Mouse (Mus musculus) skeletal muscle tissue, adult 2 months (tissue): ENCODE measurements around the gene Lpin1.
A peak's percentile ranks its signal among the peaks of the same experiment; 100 is the strongest.

Experiments
- DNase-seq: peaks from one replicate; pipeline ENCODE4 v3.0.0-alpha.2; 2012; ENCODE audit warnings: low read depth, low spot score

Lpin1 gene

DNA sequence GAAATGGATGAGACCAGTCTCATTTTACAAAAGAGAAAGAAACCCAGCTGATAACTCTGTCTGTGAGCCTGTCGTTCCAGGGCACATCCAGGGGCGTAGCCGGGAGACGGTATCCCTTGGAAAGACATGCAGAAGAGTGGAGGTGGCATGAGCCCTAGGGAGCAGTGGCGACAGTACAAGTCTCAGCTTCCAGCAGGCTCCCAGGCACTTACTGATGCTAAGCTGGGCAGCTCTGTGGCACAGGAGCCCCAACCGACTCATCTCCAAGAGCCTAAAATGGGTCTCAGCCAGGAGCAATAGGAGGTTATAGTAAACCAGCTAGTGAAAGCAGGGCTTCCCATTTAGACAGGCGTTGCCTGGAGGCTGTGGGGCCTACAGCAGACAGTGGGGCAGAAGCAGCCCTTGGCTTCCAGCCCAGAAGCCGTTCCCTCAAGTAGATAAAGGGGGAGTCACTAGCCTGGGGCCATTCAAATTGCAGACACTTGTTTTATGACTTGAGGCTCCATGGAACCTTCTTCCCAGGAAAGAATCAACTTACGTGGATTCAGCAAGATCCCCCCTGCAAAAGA lies 33.0 kb downstream of the Lpin1 start:
- no peak for DNase-seq

DNA sequence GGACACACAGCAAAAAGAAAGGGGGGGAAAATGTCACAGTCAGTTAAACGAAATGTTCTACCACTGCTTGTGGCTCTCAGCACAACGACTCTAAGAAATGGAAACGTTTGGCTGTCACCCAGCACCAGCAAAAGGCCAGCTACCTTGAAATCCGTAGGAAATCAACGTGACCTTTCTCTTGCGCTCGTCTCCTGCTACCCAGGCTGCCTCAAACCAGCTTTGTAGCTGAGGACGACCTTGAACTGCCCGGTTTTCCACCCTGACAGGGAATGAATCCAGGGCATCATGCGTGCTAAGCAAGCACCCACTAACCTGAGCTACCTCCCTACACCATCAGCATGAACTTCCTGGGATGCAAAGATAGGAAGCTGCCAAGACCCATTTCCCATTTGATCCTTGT lies 39.5 kb downstream of the Lpin1 start:
- no peak for DNase-seq

DNA sequence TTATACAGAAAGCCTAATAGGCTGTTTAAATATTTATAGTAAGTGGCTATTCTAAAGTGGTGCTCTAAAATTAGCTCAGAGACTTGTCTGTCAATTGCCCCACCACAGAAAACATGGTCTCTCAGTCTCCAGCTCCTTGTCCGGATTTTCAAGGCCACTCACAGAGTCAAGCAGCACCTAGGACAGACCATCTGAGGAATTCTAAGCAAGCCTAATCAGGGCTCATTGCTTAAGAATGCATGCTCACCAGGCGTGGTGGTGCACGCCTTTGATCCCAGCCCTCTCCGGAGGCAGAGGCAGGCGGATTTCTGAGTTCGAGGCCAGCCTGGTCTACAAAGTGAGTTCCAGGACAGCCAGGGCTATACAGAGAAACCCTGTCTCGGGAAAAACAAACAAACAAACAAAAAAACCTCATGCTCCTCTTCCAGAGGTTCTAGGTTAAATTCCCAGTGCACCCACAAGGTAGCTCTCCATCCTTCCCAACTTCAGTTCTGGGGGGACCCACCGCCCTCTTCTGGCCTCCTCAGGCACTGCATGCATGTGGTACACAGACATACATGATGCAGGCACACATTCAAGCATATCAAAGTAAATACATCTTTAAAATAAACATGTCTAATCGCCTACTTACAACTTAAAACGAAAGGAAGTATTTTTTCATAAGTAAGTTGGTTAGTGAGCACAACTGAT lies 40.2 kb downstream of the Lpin1 start:
- no peak for DNase-seq

GRCm38 (mm10) chr12:16568936-16569650 lies 41.7 kb downstream of the Lpin1 start:
- no peak for DNase-seq

DNA sequence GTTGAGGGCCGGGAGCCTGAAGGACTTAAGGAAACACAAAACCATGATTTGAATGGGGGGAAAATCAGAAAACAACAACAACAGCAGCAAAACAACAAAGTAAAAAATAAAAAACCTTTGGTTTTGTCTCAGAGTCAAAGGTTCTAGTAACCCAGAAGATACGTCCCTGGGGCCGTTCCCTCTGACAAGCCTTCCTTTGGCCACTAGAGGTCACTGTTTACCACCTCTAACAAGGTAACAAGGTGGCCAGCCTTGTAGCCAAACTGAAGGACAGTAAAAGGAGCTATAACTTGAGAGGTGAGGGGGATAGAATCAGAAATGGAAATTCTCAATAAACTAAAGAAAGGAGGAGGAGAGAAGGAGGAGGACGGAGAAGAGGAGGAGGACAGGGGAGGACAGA lies 42.3 kb downstream of the Lpin1 start:
- peak; percentile 71 for DNase-seq

- no peak for DNase-seq
Measured at GRCm38 (mm10) chr12:16568090-16568489, 42.7 kb downstream of the Lpin1 start.

GRCm38 (mm10) chr12:16563427-16563826 lies 47.3 kb downstream of the Lpin1 start:
- DNase-seq = no peak

GRCm38 (mm10) chr12:16562647-16563046 lies 48.1 kb downstream of the Lpin1 start:
- DNase-seq = peak; percentile 84

GRCm38 (mm10) chr12:16562181-16562580 lies 48.6 kb downstream of the Lpin1 start:
- no peak for DNase-seq

- no peak for DNase-seq
Measured at GRCm38 (mm10) chr12:16557271-16557670, 53.5 kb downstream of the Lpin1 start.

GRCm38 (mm10) chr12:16554171-16554570 lies 56.6 kb downstream of the Lpin1 start:
- no peak for DNase-seq

DNA sequence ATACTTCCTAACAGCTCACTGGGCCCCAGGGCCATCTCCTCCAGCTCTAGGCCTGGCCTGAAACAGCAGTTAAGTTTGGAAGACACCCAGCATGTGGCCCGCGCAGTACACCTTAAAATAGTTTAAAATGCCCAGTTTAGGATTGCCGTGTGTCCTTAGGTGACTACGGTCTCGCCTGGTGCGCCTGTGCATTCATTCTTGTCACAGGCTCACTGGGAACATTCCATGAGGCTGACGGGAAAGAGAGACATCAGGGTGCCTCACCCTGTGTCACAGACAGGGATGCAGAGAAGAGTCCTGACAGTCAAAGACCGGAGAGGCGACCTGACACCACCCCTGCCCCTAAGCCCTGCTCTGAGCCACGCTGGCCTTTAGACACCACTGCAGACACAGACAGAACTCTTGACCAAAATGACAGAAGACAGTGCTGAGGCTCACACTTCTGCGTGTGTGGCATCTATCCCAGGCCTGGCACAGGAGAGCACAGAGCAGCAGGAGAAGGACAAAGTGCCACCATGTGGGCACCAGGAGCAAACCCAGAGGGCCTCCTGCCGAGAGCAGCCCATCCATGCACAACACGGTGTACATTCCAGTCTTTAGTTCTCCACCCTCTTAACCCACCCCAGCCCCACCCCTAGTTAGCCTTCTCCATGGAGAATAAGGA lies 58.5 kb downstream of the Lpin1 start:
- DNase-seq = peak; percentile 58

DNA sequence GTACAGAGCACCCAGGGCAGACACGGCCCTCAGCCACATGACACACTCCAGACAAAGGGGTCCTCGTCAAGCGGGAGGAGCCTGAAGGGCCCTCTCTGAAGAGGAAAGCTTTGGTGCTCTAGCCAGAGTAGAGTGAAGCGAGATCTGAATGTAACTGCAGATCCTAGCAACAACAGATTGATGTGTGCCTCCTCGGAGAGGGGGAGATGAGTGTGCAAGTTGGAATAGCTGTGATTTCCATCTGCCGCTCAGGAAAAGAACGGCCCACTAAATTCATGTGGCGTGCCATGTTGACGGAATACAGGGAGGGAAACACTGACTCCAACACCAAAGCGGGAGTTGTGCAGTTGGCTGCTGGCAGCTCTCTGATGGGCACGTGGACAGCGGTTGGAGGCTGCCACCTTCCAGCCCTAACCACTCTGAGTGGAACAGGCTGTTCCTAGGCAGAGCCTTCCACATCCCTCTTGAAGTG lies 59.7 kb downstream of the Lpin1 start:
- DNase-seq = peak; percentile 41

- no peak for DNase-seq
Measured at GRCm38 (mm10) chr12:16548824-16549375, 61.9 kb downstream of the Lpin1 start.

GRCm38 (mm10) chr12:16541606-16542005 lies 69.2 kb downstream of the Lpin1 start:
- DNase-seq = no peak

- DNase-seq = no peak
Measured at GRCm38 (mm10) chr12:16540712-16541111, 70.1 kb downstream of the Lpin1 start.

DNA sequence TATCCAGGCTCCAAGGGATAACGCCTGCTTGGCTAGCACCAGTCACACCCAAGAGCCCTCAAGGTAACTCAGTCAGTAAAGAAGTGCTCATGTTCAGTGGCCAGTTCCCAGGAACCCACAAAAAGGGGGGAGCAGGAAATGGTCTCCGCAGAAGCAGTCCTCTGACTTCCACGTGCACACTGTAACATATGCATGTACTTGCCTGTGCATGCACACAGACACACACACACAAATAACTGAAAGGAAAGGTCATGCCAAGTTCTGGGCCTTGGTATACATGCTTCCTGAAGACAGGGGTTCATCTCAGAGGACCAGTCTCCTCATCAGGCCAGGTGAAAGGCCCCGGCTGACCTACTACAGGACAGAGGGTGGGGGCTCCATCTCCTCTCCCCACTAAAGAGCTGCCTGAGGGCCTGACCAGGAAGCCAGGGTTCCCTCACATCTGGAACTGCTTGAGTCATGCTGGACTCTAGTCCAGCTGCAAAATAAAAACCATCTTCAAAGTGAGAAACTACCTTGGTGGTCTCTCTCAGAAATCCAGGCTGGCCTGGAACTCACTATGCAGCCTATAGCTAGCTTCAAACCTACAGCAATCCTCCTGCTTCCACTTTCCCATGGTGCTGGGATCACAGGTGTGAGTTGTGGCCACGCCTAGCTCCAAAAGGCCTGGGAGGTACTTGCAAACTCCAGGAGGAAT lies 70.7 kb downstream of the Lpin1 start:
- DNase-seq = no peak

DNA sequence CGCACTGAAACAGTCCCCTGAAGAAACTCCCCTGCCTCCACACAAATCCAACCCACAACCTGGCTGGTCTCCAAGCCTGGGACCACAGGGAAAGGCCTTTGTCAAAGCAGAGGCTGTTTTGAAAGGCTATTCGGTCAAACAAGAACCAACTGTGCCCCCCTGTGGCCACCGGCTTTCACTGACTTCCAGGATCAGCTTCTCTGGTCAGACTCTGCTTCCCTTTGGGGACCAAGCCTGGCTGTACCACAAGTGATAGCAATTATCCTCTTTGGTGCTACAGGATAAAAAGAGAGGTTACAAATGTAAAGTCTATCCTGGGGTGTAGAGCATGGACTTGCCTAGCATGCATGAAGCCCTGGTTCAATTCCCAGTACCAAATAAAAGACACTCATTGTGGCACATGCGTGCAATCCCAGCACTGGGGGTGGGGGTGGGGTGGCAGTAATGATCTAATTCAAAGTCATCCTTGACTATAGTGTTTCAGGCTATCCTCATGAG lies 77.4 kb downstream of the Lpin1 start:
- peak; percentile 66 for DNase-seq

DNA sequence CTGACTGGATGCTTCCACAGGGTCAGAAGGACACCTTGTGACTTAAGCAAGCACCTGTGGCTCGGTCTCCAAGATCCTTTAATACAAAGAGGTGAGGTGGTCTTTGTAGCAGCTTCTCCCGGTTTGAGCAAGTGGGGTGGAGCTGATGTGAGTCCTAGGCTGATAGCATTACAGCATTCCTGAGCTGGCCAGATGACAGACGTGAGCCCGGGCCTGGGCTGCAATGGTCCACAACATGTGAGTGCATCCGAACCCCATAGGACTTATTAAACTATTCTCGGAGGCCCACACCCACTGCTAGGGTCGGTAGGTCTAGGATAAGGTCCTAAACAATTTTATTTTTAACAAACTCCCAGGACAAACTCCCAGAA lies 77.9 kb downstream of the Lpin1 start:
- no peak for DNase-seq

- peak; percentile 37 for DNase-seq
Measured at GRCm38 (mm10) chr12:16531956-16532859, 78.6 kb downstream of the Lpin1 start.
